Mouse (Mus musculus) hindbrain, embryonic 12.5 days (tissue): Measurements from ENCODE around the gene Smim10l2a. TPM values are rescaled to one million over a fixed set of nuclear protein-coding genes. Genes with fewer than 3 reads are reported as not detected.

ENCODE experiments used
- ATAC-seq: fragments of 200-750 bp; cut with Nextera tagmentation; 2 replicates; pipeline ENCODE4 v1.8.0; 2017; ENCODE audit warnings: moderate TSS enrichment; ENCODE audit not compliant: low FRiP score
- H3K27ac ChIP-seq: fragments of 300-500 bp; sonication (generic); 2 replicates; pipeline ENCODE4 v1.5.1; 2016; ENCODE audit warnings: mild to moderate bottlenecking
- H3K27me3 ChIP-seq: fragments of 300-500 bp; sonication (generic); 2 replicates; pipeline ENCODE4 v1.6.1; 2016; ENCODE audit warnings: mild to moderate bottlenecking
- H3K36me3 ChIP-seq: fragments of 300-500 bp; sonication (generic); 2 replicates; pipeline ENCODE4 v1.6.1; 2016; ENCODE audit warnings: mild to moderate bottlenecking
- H3K4me1 ChIP-seq: fragments of 300-500 bp; sonication (generic); 2 replicates; pipeline ENCODE4 v1.6.1; 2016
- H3K4me2 ChIP-seq: fragments of 300-500 bp; sonication (generic); replicated peaks from 2 replicates; pipeline ENCODE4 v1.6.1; 2016; ENCODE audit warnings: mild to moderate bottlenecking
- H3K4me3 ChIP-seq: fragments of 300-500 bp; sonication (generic); 2 replicates; pipeline ENCODE4 v1.5.1; 2016; ENCODE audit warnings: mild to moderate bottlenecking
- H3K9ac ChIP-seq: fragments of 300-500 bp; sonication (generic); 2 replicates; pipeline ENCODE4 v1.6.1; 2016; ENCODE audit warnings: mild to moderate bottlenecking, moderate library complexity
- H3K9me3 ChIP-seq: fragments of 300-500 bp; sonication (generic); replicated peaks from 2 replicates; pipeline ENCODE4 v1.6.1; 2016; ENCODE audit warnings: mild to moderate bottlenecking
- WGBS: fragments of 180-500 bp; shearing (Covaris S2); methylation state at CpG from one replicate; pipeline ENCODE4 v1.1.7; 2016; 5-methylcytosine and 5-hydroxymethylcytosine counted together
- polyA plus RNA-seq: library from polyadenylated mRNA; unstranded; fragments of >200 nt; fragmentation: Nextera tagmentation; extraction: Ambion mirVana; gene quantifications from 2 replicates; pipeline ENCODE4 v1.2.1, GENCODE M21; 2016

The Smim10l2a gene
- polyA plus RNA-seq, 1 experiment from 2014 or later = 9.5 TPM

GRCm38 (mm10) chrX:56417541-56417940 lies 43.2 kb downstream of the Smim10l2a start:
- WGBS = 70% methylated on average over 4 of the region's 4 CpGs
- H3K9me3 ChIP-seq = no peaks in the 10 kb centered on the region
- no peak for ATAC-seq

More at GRCm38 (mm10) chrX:56417541-56417940, 43.2 kb downstream of the Smim10l2a start:
- Histone ChIP-seq H3K27me3 (no peaks in the 10 kb centered on the region), H3K36me3 (no peaks in the 10 kb centered on the region), H3K4me2 (no peak overlapping the region), H3K4me1 (no peaks in the 10 kb centered on the region), H3K27ac (no peak overlapping the region), H3K4me3 (no peak overlapping the region), H3K9ac (no peak overlapping the region)

Other genes starting within 250 kb of the Smim10l2a start
- 1.1 and 1.2 TPM in 2 replicates for gene 3830403N18Rik, start 238.0 kb upstream of the Smim10l2a start, polyA plus RNA-seq
- not detected in 2 replicates for gene Gm773, start 161.7 kb upstream of the Smim10l2a start, polyA plus RNA-seq
- gene Zfp449, start 28.2 kb upstream of the Smim10l2a start, polyA plus RNA-seq = 5.9 and 8.4 TPM in 2 replicates
- gene Gm2174, start 73.4 kb downstream of the Smim10l2a start, polyA plus RNA-seq = not detected in 2 replicates
- gene Ints6l, start 80.3 kb downstream of the Smim10l2a start, polyA plus RNA-seq = 23.9 and 25.8 TPM in 2 replicates
- not detected in 2 replicates for gene Gm10477, start 150.2 kb downstream of the Smim10l2a start, polyA plus RNA-seq
- gene Gm648, start 175.0 kb downstream of the Smim10l2a start, polyA plus RNA-seq = not detected in 2 replicates
- 49.1 and 50.2 TPM in 2 replicates for gene Mmgt1, start 223.5 kb downstream of the Smim10l2a start, polyA plus RNA-seq
- gene Slc9a6, start 235.2 kb downstream of the Smim10l2a start, polyA plus RNA-seq = 35.9 and 38.4 TPM in 2 replicates